Mouse (Mus musculus) E14TG2a.4 (cell line): ENCODE measurements around the gene Sf3b3.

Experiments used
- H3K27me3 ChIP-seq: 2 replicates; pipeline ENCODE4 v1.6.1; 2014; ENCODE audit warnings: low read length, control low read depth; ENCODE audit not compliant: insufficient read depth
- H3K36me3 ChIP-seq: 2 replicates; pipeline ENCODE4 v1.6.1; 2014; ENCODE audit warnings: low read length, control low read depth; ENCODE audit not compliant: insufficient read depth
- H3K4me1 ChIP-seq: replicated peaks from 2 replicates; pipeline ENCODE4 v1.6.1; 2014; ENCODE audit warnings: low read depth, low read length, control low read depth
- H3K4me3 ChIP-seq: replicated peaks from 2 replicates; pipeline ENCODE4 v1.5.1; 2014; ENCODE audit warnings: mild to moderate bottlenecking, low read length
- H3K9me3 ChIP-seq: 2 replicates; pipeline ENCODE4 v1.6.1; 2014; ENCODE audit warnings: low read length, control low read depth
- CTCF ChIP-seq: conservative IDR thresholded peaks from 2 replicates; pipeline ENCODE4 v1.5.1; 2014; ENCODE audit warnings: low read length
- NANOG ChIP-seq: IDR thresholded peaks from 2 replicates; pipeline ENCODE4 v1.6.1; 2014; ENCODE audit warnings: borderline replicate concordance, low read length, mixed read lengths
- POU5F1 ChIP-seq: IDR thresholded peaks from 2 replicates; pipeline ENCODE4 v1.6.1; 2014; ENCODE audit warnings: low read length, borderline replicate concordance

Gene Sf3b3

GRCm38 (mm10) chr8:110785366-110785765, 61.2 kb downstream of the Sf3b3 start:
- Histone ChIP-seq H3K27me3 (peaks cover 12% of the 10 kb centered on the region), H3K4me1 (peaks cover 24% of the 10 kb centered on the region), H3K4me3 (no peak overlapping the region), H3K9me3 (no peaks in the 10 kb centered on the region), H3K36me3 (no peaks in the 10 kb centered on the region)
- TF ChIP-seq NANOG (no peak), POU5F1 (no peak), CTCF (no peak)

- TF ChIP-seq POU5F1, result no peak
- no peak for TF ChIP-seq NANOG
- no peak for TF ChIP-seq CTCF
- Histone ChIP-seq H3K4me3 (no peak overlapping the region), H3K27me3 (peaks cover 5% of the 10 kb centered on the region; the same call in 1 of the 2 replicates), H3K36me3 (no peaks in the 10 kb centered on the region), H3K9me3 (no peaks in the 10 kb centered on the region), H3K4me1 (no peaks in the 10 kb centered on the region)
Observed at GRCm38 (mm10) chr8:110779924-110780718, 66.5 kb downstream of the Sf3b3 start.

- Histone ChIP-seq H3K36me3 (no peaks in the 10 kb centered on the region), H3K27me3 (no peaks in the 10 kb centered on the region), H3K9me3 (no peaks in the 10 kb centered on the region), H3K4me1 (no peaks in the 10 kb centered on the region), H3K4me3 (no peak overlapping the region)
- TF ChIP-seq CTCF (peak; percentile 82), NANOG (no peak)
Observed at GRCm38 (mm10) chr8:110776335-110776734, 70.3 kb downstream of the Sf3b3 start.

GRCm38 (mm10) chr8:110775721-110776120, 70.9 kb downstream of the Sf3b3 start:
- H3K9me3 ChIP-seq, result no peaks in the 10 kb centered on the region
- TF ChIP-seq CTCF (no peak), POU5F1 (no peak), NANOG (no peak)
- H3K27me3 ChIP-seq, result no peaks in the 10 kb centered on the region
- no peaks in the 10 kb centered on the region for H3K4me1 ChIP-seq
- H3K36me3 ChIP-seq, result no peaks in the 10 kb centered on the region
- H3K4me3 ChIP-seq, result no peak overlapping the region

- H3K9me3 ChIP-seq, result no peaks in the 10 kb centered on the region
- TF ChIP-seq CTCF (peak; percentile 99), NANOG (no peak), POU5F1 (no peak)
- H3K27me3 ChIP-seq, result no peaks in the 10 kb centered on the region
- no peaks in the 10 kb centered on the region for H3K4me1 ChIP-seq
- no peaks in the 10 kb centered on the region for H3K36me3 ChIP-seq
- no peak overlapping the region for H3K4me3 ChIP-seq
Observed at GRCm38 (mm10) chr8:110775316-110775715, 71.3 kb downstream of the Sf3b3 start.

GRCm38 (mm10) chr8:110774725-110775124, 71.9 kb downstream of the Sf3b3 start:
- no peaks in the 10 kb centered on the region for H3K27me3 ChIP-seq
- TF ChIP-seq CTCF (0 out of 2 replicates have a peak, but pooled peaks have one; percentile 5), POU5F1 (no peak)
- no peaks in the 10 kb centered on the region for H3K4me1 ChIP-seq
- H3K36me3 ChIP-seq, result no peaks in the 10 kb centered on the region
- no peaks in the 10 kb centered on the region for H3K9me3 ChIP-seq
- no peak overlapping the region for H3K4me3 ChIP-seq

- no peak for TF ChIP-seq POU5F1
- TF ChIP-seq NANOG, result no peak
- TF ChIP-seq CTCF, result no peak
- H3K36me3 ChIP-seq, result no peaks in the 10 kb centered on the region
- H3K4me3 ChIP-seq, result no peak overlapping the region
- no peaks in the 10 kb centered on the region for H3K4me1 ChIP-seq
- H3K27me3 ChIP-seq, result no peaks in the 10 kb centered on the region
- no peaks in the 10 kb centered on the region for H3K9me3 ChIP-seq
Observed at GRCm38 (mm10) chr8:110774047-110774446, 72.5 kb downstream of the Sf3b3 start.

- H3K4me3 ChIP-seq, result no peak overlapping the region
- H3K9me3 ChIP-seq, result no peaks in the 10 kb centered on the region
- no peaks in the 10 kb centered on the region for H3K36me3 ChIP-seq
- TF ChIP-seq POU5F1 (no peak), NANOG (no peak), CTCF (no peak)
- no peaks in the 10 kb centered on the region for H3K27me3 ChIP-seq
- no peaks in the 10 kb centered on the region for H3K4me1 ChIP-seq
Observed at GRCm38 (mm10) chr8:110772452-110772851, 74.1 kb downstream of the Sf3b3 start.

- TF ChIP-seq CTCF (no peak), POU5F1 (no peak), NANOG (no peak)
- no peaks in the 10 kb centered on the region for H3K9me3 ChIP-seq
- peaks cover 23% of the 10 kb centered on the region for H3K4me1 ChIP-seq
- no peaks in the 10 kb centered on the region for H3K36me3 ChIP-seq
- H3K4me3 ChIP-seq, result 0 out of 2 replicates have a peak overlapping the region, but pooled peaks have one; percentile 35
- no peaks in the 10 kb centered on the region for H3K27me3 ChIP-seq
Observed at GRCm38 (mm10) chr8:110767261-110767660, 79.3 kb downstream of the Sf3b3 start.
